Mouse (Mus musculus): Measurements from ENCODE around the gene Epas1. TPM values are rescaled to one million over a fixed set of nuclear protein-coding genes. Genes with fewer than 3 reads are reported as not detected.

Gene Epas1
- total and polyA plus RNA-seq, 3 experiments = not detected

DNA sequence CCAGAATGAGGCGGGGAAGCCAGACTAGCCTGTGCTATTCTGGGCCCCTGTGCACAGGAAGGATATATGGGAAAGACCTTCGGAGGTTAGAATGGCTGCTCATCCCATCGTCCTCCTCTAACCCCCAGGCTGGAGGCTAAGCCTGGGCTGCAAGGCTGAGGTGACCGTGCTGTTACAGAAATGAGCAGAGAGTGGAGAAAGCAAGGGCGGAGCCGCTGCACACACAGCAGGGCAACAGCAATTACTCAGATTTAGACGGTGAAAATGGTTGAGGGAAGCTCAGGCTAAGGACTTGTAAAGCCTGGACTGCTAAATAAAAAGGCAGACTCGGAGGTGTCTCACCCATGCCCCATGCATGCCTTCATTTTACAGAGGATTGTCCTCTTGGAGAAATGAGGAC, 45.0 kb downstream of the Epas1 start:
- Histone ChIP-seq H3K9ac (ENCODE audit: control insufficient read depth, low read depth, low read length, poor library complexity, severe bottlenecking) (no peak overlapping the region), H3K4me1 (ENCODE audit: control insufficient read depth in 1 of 2, insufficient read depth in 2 of 2, low read length in 2 of 2) (no peaks in the 10 kb centered on the region)

DNA sequence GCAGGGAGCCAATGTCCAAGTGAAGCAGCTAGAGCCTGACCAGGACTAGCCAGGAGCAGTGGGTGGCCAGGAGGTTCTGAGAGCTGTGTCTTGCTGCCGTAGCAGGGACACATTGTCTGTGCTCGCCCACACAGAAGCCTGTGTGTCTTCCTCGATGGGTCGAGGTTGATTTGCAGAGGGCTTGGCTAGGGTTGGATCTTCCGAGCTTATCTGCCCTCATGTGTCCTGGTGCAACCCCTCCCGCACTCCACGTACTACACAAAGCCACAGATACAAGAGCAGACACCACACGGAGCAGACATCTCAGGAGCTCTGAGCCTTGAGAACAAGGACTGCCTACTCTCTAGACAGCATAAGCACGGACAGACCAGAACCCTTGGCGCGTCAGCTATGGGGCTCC, 45.5 kb downstream of the Epas1 start:
- no peaks in the 10 kb centered on the region for H3K9me3 ChIP-seq (replicated peaks; ENCODE audit: insufficient read depth, low read length)
- no peaks in the 10 kb centered on the region for H3K4me1 ChIP-seq (ENCODE audit: control insufficient read depth in 1 of 2, insufficient read depth in 2 of 2, low read length in 2 of 2)
- TF ChIP-seq CHD2 (IDR thresholded peaks at IDR 0.05; ENCODE audit: low read length) = no peak
- TF ChIP-seq SIN3A (IDR thresholded peaks at IDR 0.05; ENCODE audit: low read length) = no peak
- TF ChIP-seq MYC (IDR thresholded peaks at IDR 0.05; ENCODE audit: low read depth, low read length) = no peak
- no peak for TF ChIP-seq KAT2A (conservative IDR thresholded peaks at IDR 0.05; ENCODE audit: low read depth, low read length)
- TF ChIP-seq GABPA (IDR thresholded peaks at IDR 0.05; ENCODE audit: low read depth, low read length) = no peak
- TF ChIP-seq USF1 (IDR thresholded peaks at IDR 0.05; ENCODE audit: low read depth, low read length) = no peak
- TF ChIP-seq POLR2AphosphoS5 (IDR thresholded peaks at IDR 0.05; ENCODE audit: borderline replicate concordance, low read depth, low read length) = no peak
- no peak for TF ChIP-seq CTCF (IDR thresholded peaks at IDR 0.05 in 2 of 3, conservative IDR thresholded peaks at IDR 0.05 in 1 of 3; ENCODE audit: control insufficient read depth in 1 of 3, insufficient read depth in 1 of 3, low read depth in 2 of 3, low read length in 3 of 3, poor library complexity in 1 of 3, severe bottlenecking in 1 of 3)
- TF ChIP-seq MAZ (IDR thresholded peaks at IDR 0.05; ENCODE audit: low read depth, low read length) = no peak
- H3K79me2 ChIP-seq (ENCODE audit: control insufficient read depth, insufficient read depth, low read length, poor library complexity) = no peaks in the 10 kb centered on the region
- no peaks in the 10 kb centered on the region for H3K36me3 ChIP-seq (ENCODE audit: control insufficient read depth in 1 of 2, insufficient read depth in 2 of 2, low read length in 2 of 2)
- no peak overlapping the region for H3K4me3 ChIP-seq (ENCODE audit: control insufficient read depth in 1 of 2, insufficient read depth in 1 of 2, low read depth in 2 of 2, low read length in 2 of 2)
- H3K27ac ChIP-seq (ENCODE audit: control insufficient read depth, low read depth, low read length) = no peak overlapping the region
- H3K9ac ChIP-seq (ENCODE audit: control insufficient read depth, low read depth, low read length, poor library complexity, severe bottlenecking) = no peak overlapping the region
- peak; percentile 17 for DNase-seq (ENCODE audit: low read depth, low spot score)
- peaks cover 0 to 5% of the 10 kb centered on the region in 2 experiments; a peak in 1 of 4 replicates for H3K27me3 ChIP-seq (ENCODE audit: control insufficient read depth in 1 of 2, insufficient read depth in 2 of 2, low read length in 2 of 2)

More for the DNA sequence above, 45.0 kb downstream of the Epas1 start:
- Histone ChIP-seq H3K27me3 (ENCODE audit: control insufficient read depth in 1 of 2, insufficient read depth in 2 of 2, low read length in 2 of 2) (0 out of 4 replicates have a peak, but pooled peaks cover 0 to 2% of the 10 kb centered on the region in 2 experiments), H3K79me2 (ENCODE audit: control insufficient read depth, insufficient read depth, low read length, poor library complexity) (no peaks in the 10 kb centered on the region), H3K9me3 (replicated peaks; ENCODE audit: insufficient read depth, low read length) (no peaks in the 10 kb centered on the region), H3K36me3 (ENCODE audit: control insufficient read depth in 1 of 2, insufficient read depth in 2 of 2, low read length in 2 of 2) (no peaks in the 10 kb centered on the region), H3K27ac (ENCODE audit: control insufficient read depth, low read depth, low read length) (no peak overlapping the region), H3K4me3 (ENCODE audit: control insufficient read depth in 1 of 2, insufficient read depth in 1 of 2, low read depth in 2 of 2, low read length in 2 of 2) (no peak overlapping the region)
- no peak for DNase-seq (ENCODE audit: low read depth, low spot score)
- no peak for TF ChIP-seq UBTF (IDR thresholded peaks at IDR 0.05; ENCODE audit: borderline replicate concordance, insufficient read depth, low read depth, low read length)
- no peak for TF ChIP-seq CTCF (IDR thresholded peaks at IDR 0.05 in 2 of 3, conservative IDR thresholded peaks at IDR 0.05 in 1 of 3; ENCODE audit: control insufficient read depth in 1 of 3, insufficient read depth in 1 of 3, low read depth in 2 of 3, low read length in 3 of 3, poor library complexity in 1 of 3, severe bottlenecking in 1 of 3)
- TF ChIP-seq POLR2A (IDR thresholded peaks at IDR 0.05; ENCODE audit: control insufficient read depth in 1 of 2, insufficient read depth in 1 of 2, low read depth in 1 of 2, low read length in 2 of 2, poor library complexity in 1 of 2) = no peak
- TF ChIP-seq USF1 (IDR thresholded peaks at IDR 0.05; ENCODE audit: low read depth, low read length) = no peak
- TF ChIP-seq USF2 (IDR thresholded peaks at IDR 0.05; ENCODE audit: borderline replicate concordance in 1 of 2, insufficient read depth in 1 of 2, low read depth in 1 of 2, low read length in 2 of 2) = no peak
- no peak for TF ChIP-seq TCF12 (IDR thresholded peaks at IDR 0.05; ENCODE audit: low read depth, low read length)
- no peak for TF ChIP-seq NRF1 (IDR thresholded peaks at IDR 0.05; ENCODE audit: insufficient read depth, low read depth, low read length, poor library complexity, severe bottlenecking)
- no peak for TF ChIP-seq E2F4 (IDR thresholded peaks at IDR 0.05; ENCODE audit: borderline replicate concordance, low read depth, low read length)
- TF ChIP-seq KAT2A (conservative IDR thresholded peaks at IDR 0.05; ENCODE audit: low read depth, low read length) = no peak
- TF ChIP-seq RCOR1 (IDR thresholded peaks at IDR 0.05; ENCODE audit: low read depth, low read length) = no peak
